Mouse (Mus musculus): ENCODE measurements around the gene Rbfox3. TPM values are rescaled to one million over a fixed set of nuclear protein-coding genes. Genes with fewer than 3 reads are reported as not detected.

Gene Rbfox3
- total and polyA plus RNA-seq, 3 experiments, result not detected

GRCm38 (mm10) chr11:118645158-118645557 is 266.2 kb downstream of the Rbfox3 start:
- Histone ChIP-seq H3K4me1 (ENCODE audit: control insufficient read depth in 1 of 2, insufficient read depth in 2 of 2) (no peaks in the 10 kb centered on the region), H3K27ac (ENCODE audit: insufficient read depth, low read depth) (no peak overlapping the region), H3K36me3 (replicated peaks in 1 of 2; ENCODE audit: control insufficient read depth in 1 of 2, insufficient read depth in 1 of 2, low read length in 1 of 2) (no peaks in the 10 kb centered on the region), H3K79me2 (replicated peaks; ENCODE audit: control insufficient read depth, extremely low read depth, insufficient read depth, poor library complexity, severe bottlenecking) (no peaks in the 10 kb centered on the region), H3K27me3 (replicated peaks) (peaks cover 85% of the 10 kb centered on the region), H3K9me3 (replicated peaks; ENCODE audit: low read length) (peaks cover 4% of the 10 kb centered on the region), H3K9ac (ENCODE audit: insufficient read depth, low read depth) (no peak overlapping the region), H3K4me2 (ENCODE audit: insufficient read depth, low read depth, poor library complexity, severe bottlenecking) (no peak overlapping the region), H3K4me3 (replicated peaks in 1 of 3; ENCODE audit: low read depth in 2 of 3, low read length in 2 of 3, poor library complexity in 1 of 3) (no peak overlapping the region)
- no peak for DNase-seq (ENCODE audit: extremely low read depth)
- dilution Hi-C loops (cut with MboI; ENCODE audit: extremely low pct_ligation_motif_present, extremely low pct_unique_long_range_greater_than_20kb, low sequenced_read_pairs) (no loop called here), in situ Hi-C loops (cut with MboI; ENCODE audit: low pct_ligation_motif_present, low pct_unique_long_range_greater_than_20kb, low sequenced_read_pairs) (no loop called here)
- TF ChIP-seq POLR2A (IDR thresholded peaks at IDR 0.05; ENCODE audit: low read depth, low read length) (no peak), NELFE (IDR thresholded peaks at IDR 0.05; ENCODE audit: low read depth, low read length) (no peak), SMC3 (IDR thresholded peaks at IDR 0.05; ENCODE audit: low read depth, low read length) (no peak), HCFC1 (IDR thresholded peaks at IDR 0.05; ENCODE audit: low read depth, low read length) (no peak), RCOR1 (conservative IDR thresholded peaks at IDR 0.05; ENCODE audit: low read depth, low read length) (no peak), MAZ (IDR thresholded peaks at IDR 0.05; ENCODE audit: low read depth, low read length) (no peak)

- in situ Hi-C loops (cut with MboI; ENCODE audit: low pct_ligation_motif_present, low pct_unique_long_range_greater_than_20kb, low sequenced_read_pairs) (no loop called here), dilution Hi-C loops (cut with MboI; ENCODE audit: extremely low pct_ligation_motif_present, extremely low pct_unique_long_range_greater_than_20kb, low sequenced_read_pairs) (no loop called here)
- H3K4me2 ChIP-seq (ENCODE audit: insufficient read depth, low read depth, poor library complexity, severe bottlenecking), result no peak overlapping the region
- H3K4me1 ChIP-seq (ENCODE audit: control insufficient read depth in 1 of 2, insufficient read depth in 2 of 2), result no peaks in the 10 kb centered on the region
- H3K9me3 ChIP-seq (replicated peaks; ENCODE audit: low read length), result peaks cover 4% of the 10 kb centered on the region
- H3K79me2 ChIP-seq (replicated peaks; ENCODE audit: control insufficient read depth, extremely low read depth, insufficient read depth, poor library complexity, severe bottlenecking), result no peaks in the 10 kb centered on the region
- H3K9ac ChIP-seq (ENCODE audit: insufficient read depth, low read depth), result no peak overlapping the region
- H3K36me3 ChIP-seq (replicated peaks in 1 of 2; ENCODE audit: control insufficient read depth in 1 of 2, insufficient read depth in 1 of 2, low read length in 1 of 2), result no peaks in the 10 kb centered on the region
- H3K27me3 ChIP-seq (replicated peaks), result peaks cover 86% of the 10 kb centered on the region
- no peak overlapping the region for H3K27ac ChIP-seq (ENCODE audit: insufficient read depth, low read depth)
- TF ChIP-seq CHD1 (IDR thresholded peaks at IDR 0.05; ENCODE audit: low read depth, low read length), result no peak
- peak in 1 of 2 experiments; percentile 45; a peak in 3 of 4 replicates for TF ChIP-seq CTCF (conservative IDR thresholded peaks at IDR 0.05 in 1 of 2, IDR thresholded peaks at IDR 0.05 in 1 of 2; ENCODE audit: low read depth in 2 of 2, low read length in 2 of 2)
- no peak for DNase-seq (ENCODE audit: extremely low read depth)
- no peak overlapping the region for H3K4me3 ChIP-seq (replicated peaks in 1 of 3; ENCODE audit: low read depth in 2 of 3, low read length in 2 of 3, poor library complexity in 1 of 3)
These were observed 270.7 kb downstream of the Rbfox3 start for GRCm38 (mm10) chr11:118640706-118641105.

- no peak for DNase-seq (ENCODE audit: extremely low read depth)
- Histone ChIP-seq H3K36me3 (replicated peaks in 1 of 2; ENCODE audit: control insufficient read depth in 1 of 2, insufficient read depth in 1 of 2, low read length in 1 of 2) (no peaks in the 10 kb centered on the region), H3K27ac (ENCODE audit: insufficient read depth, low read depth) (no peak overlapping the region), H3K79me2 (replicated peaks; ENCODE audit: control insufficient read depth, extremely low read depth, insufficient read depth, poor library complexity, severe bottlenecking) (no peaks in the 10 kb centered on the region), H3K9ac (ENCODE audit: insufficient read depth, low read depth) (no peak overlapping the region), H3K4me2 (ENCODE audit: insufficient read depth, low read depth, poor library complexity, severe bottlenecking) (no peak overlapping the region), H3K4me3 (replicated peaks in 1 of 3; ENCODE audit: low read depth in 2 of 3, low read length in 2 of 3, poor library complexity in 1 of 3) (no peak overlapping the region), H3K4me1 (ENCODE audit: control insufficient read depth in 1 of 2, insufficient read depth in 2 of 2) (no peaks in the 10 kb centered on the region), H3K27me3 (replicated peaks) (peaks cover 85% of the 10 kb centered on the region), H3K9me3 (replicated peaks; ENCODE audit: low read length) (peaks cover 4% of the 10 kb centered on the region)
- in situ Hi-C loops (cut with MboI; ENCODE audit: low pct_ligation_motif_present, low pct_unique_long_range_greater_than_20kb, low sequenced_read_pairs) (loop anchor here (5.0 kb wide), 1 partner anchor 105 kb away; no protein-coding TSS in a partner anchor), dilution Hi-C loops (cut with MboI; ENCODE audit: extremely low pct_ligation_motif_present, extremely low pct_unique_long_range_greater_than_20kb, low sequenced_read_pairs) (no loop called here)
- no peak for TF ChIP-seq KAT2A (IDR thresholded peaks at IDR 0.05; ENCODE audit: insufficient replicate concordance, low read length)
- no peak for TF ChIP-seq MAZ (IDR thresholded peaks at IDR 0.05; ENCODE audit: low read depth, low read length)
- no peak for TF ChIP-seq ZMIZ1 (IDR thresholded peaks at IDR 0.05; ENCODE audit: low read depth, low read length)
- TF ChIP-seq IRF4 (IDR thresholded peaks at IDR 0.05; ENCODE audit: low read depth, low read length), result no peak
- no peak for TF ChIP-seq NELFE (IDR thresholded peaks at IDR 0.05; ENCODE audit: low read depth, low read length)
- no peak for TF ChIP-seq SMC3 (IDR thresholded peaks at IDR 0.05; ENCODE audit: low read depth, low read length)
- TF ChIP-seq PAX5 (IDR thresholded peaks at IDR 0.05; ENCODE audit: low read length), result no peak
- TF ChIP-seq TCF12 (IDR thresholded peaks at IDR 0.05; ENCODE audit: low read depth, low read length), result no peak
- no peak for TF ChIP-seq HCFC1 (IDR thresholded peaks at IDR 0.05; ENCODE audit: low read depth, low read length)
- no peak for TF ChIP-seq SIN3A (IDR thresholded peaks at IDR 0.05; ENCODE audit: low read length)
- no peak for TF ChIP-seq USF2 (conservative IDR thresholded peaks at IDR 0.05; ENCODE audit: low read depth, low read length)
- TF ChIP-seq EP300 (IDR thresholded peaks at IDR 0.05; ENCODE audit: low read length), result no peak
- TF ChIP-seq UBTF (IDR thresholded peaks at IDR 0.05; ENCODE audit: low read depth, low read length), result no peak
- TF ChIP-seq MAFK (IDR thresholded peaks at IDR 0.05; ENCODE audit: insufficient replicate concordance, low read length), result no peak
These were observed 273.7 kb downstream of the Rbfox3 start for GRCm38 (mm10) chr11:118637718-118638117.

All from CH12.LX (cell line).